ENCODE assay signal across 8 mouse cellular contexts in the genomic region with DNA sequence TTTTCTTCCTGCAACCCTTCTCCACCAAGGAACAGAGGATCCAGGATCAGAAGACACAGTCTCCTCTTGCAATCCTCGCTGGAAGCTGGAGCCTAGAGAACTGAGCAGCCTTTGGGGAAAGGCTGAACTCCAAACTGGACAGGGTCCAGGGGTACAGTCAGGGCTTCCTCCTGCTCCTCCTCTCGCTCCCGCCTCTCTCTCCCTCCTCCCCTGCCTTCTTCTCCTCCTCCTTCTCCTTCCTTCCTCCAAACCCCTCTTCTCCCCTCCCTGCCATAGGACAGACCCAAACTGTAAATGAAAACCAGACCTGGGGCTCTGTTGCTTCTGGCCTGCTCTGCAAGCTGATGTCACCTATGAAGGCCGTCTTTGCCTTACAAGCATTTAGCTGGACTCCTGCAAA. TPM values are rescaled to one million over a fixed set of nuclear protein-coding genes. Genes with fewer than 3 reads are reported as not detected.
DNase-seq lines count a peak whose midpoint lies in the region; ATAC-seq and TF ChIP-seq lines count a peak whose summit lies in the region.

A gene (minus strand): TSS at position 136 of the 400 bp plus-strand sequence.

- peak within 1 kb of the TSS; percentile 38 for H3K4me3 ChIP-seq in heart, adult 2 months
- H3K4me3 ChIP-seq in kidney, embryonic 15.5 days (replicated peaks), result peak within 1 kb of the TSS; percentile 40

- H3K27me3 ChIP-seq in heart, adult 2 months (ENCODE audit: control insufficient read depth, insufficient read depth, low read length), result no peaks in the 10 kb centered on the region
- H3K27me3 ChIP-seq in kidney, embryonic 15.5 days, result peaks cover 3% of the 10 kb centered on the region; the same call in 1 of the 2 replicates

- H3K9me3 ChIP-seq in kidney, embryonic 15.5 days (replicated peaks), result no peaks in the 10 kb centered on the region

- H3K79me2 ChIP-seq in heart, adult 2 months (replicated peaks; ENCODE audit: control insufficient read depth, insufficient read depth, low read length), result no peaks in the 10 kb centered on the region

- WGBS in heart, adult 2 months, result 24% methylated on average over 3 of the region's 4 CpGs
- WGBS in kidney, embryonic 15.5 days, result 45% methylated on average over 4 of the region's 4 CpGs

- H3K36me3 ChIP-seq in heart, adult 2 months (ENCODE audit: control insufficient read depth, insufficient read depth, low read length), result no peaks in the 10 kb centered on the region
- H3K36me3 ChIP-seq in kidney, embryonic 15.5 days, result no peaks in the 10 kb centered on the region

- peak within 1 kb of the TSS; percentile 55 for H3K4me2 ChIP-seq in kidney, embryonic 15.5 days

- no peak for TF ChIP-seq EP300 in heart, adult 2 months (IDR thresholded peaks at IDR 0.05; ENCODE audit: insufficient read depth, low read depth, low read length)

- peak; percentile 78 for ATAC-seq in kidney, embryonic 15.5 days (replicated peaks; ENCODE audit: low FRiP score)
- ATAC-seq in CD4-positive, CD25-positive, alpha-beta regulatory T cell, adult 4 months, result no peak

- peak; percentile 22 to 49 for DNase-seq in lung, adult 18-20 months
- no peak for DNase-seq in lung, postnatal 25 days (ENCODE audit: low spot score)
- DNase-seq in heart, adult 2 months, result peak; percentile 74
- peak; percentile 68 for DNase-seq in lung, postnatal 14 days
- no peak for DNase-seq in thymus, postnatal 10 days (ENCODE audit: low spot score in 2 of 2)
- no peak for DNase-seq in frontal cortex, adult 2 months (ENCODE audit: extremely low spot score in 1 of 2, low spot score in 1 of 2)

- no peaks in the 10 kb centered on the region; the same call in 1 of the 2 replicates for H3K4me1 ChIP-seq in heart, adult 2 months (ENCODE audit: control insufficient read depth, insufficient read depth, low read length)
- H3K4me1 ChIP-seq in kidney, embryonic 15.5 days, result peaks cover 11% of the 10 kb centered on the region

- H3K27ac ChIP-seq in heart, adult 2 months, result peak within 1 kb of the TSS; percentile 59
- H3K27ac ChIP-seq in kidney, embryonic 15.5 days, result peak within 1 kb of the TSS; percentile 83

- intact Hi-C loops in heart, adult 2 months (cut with DNase I), result loop anchor here (5.0 kb wide), 1 partner anchor 92 kb away; no protein-coding TSS in a partner anchor

- no peak for TF ChIP-seq CTCF in heart, adult 2 months (IDR thresholded peaks at IDR 0.05)

- TF ChIP-seq POLR2A in heart, adult 2 months (IDR thresholded peaks at IDR 0.05; ENCODE audit: insufficient read depth, low read depth, low read length), result peak; percentile 67

- H3K9ac ChIP-seq in heart, adult 2 months (ENCODE audit: low read depth, low read length), result peak within 1 kb of the TSS; percentile 51
- H3K9ac ChIP-seq in kidney, embryonic 15.5 days, result peak within 1 kb of the TSS; percentile 36

RNA-seq across cellular contexts. Expression of the gene that starts here (rescaled TPM):
- 10 to 100 TPM; 15.8 to 35.9 TPM for total RNA-seq in heart, adult 2 months (2021)
- 16.8 and 22.2 TPM in 2 replicates for polyA plus RNA-seq in heart, adult 2 months (2012; rRNA removed)
- 27.1 and 39.0 TPM in 2 replicates for polyA plus RNA-seq in kidney, embryonic 15.5 days (2015; fragmentation: Nextera tagmentation; extraction: Ambion mirVana)
- 1.5 and 2.2 TPM in 2 replicates for polyA plus RNA-seq in frontal cortex, adult 2 months (2012; rRNA removed)
- not detected for polyA plus RNA-seq in CD4-positive, CD25-positive, alpha-beta regulatory T cell, adult 4 months (2017; shearing (Covaris generic))

Comparison
In these comparisons a context has a peak if more than half of its experiments do, and no peak if none do; other contexts are left out.
1. DNase-seq: peak in lung, adult 18-20 months (2 of 2), heart, adult 2 months (2 of 2) and lung, postnatal 14 days (single experiment); none in lung, postnatal 25 days (single experiment), thymus, postnatal 10 days (0 of 2) and frontal cortex, adult 2 months (0 of 2).